Mouse (Mus musculus): ENCODE data around the gene Tymp.

GRCm38 (mm10) chr15:89398146-89398545 is 21.3 kb upstream of the Tymp start:
- TF ChIP-seq CTCF (IDR thresholded peaks at IDR 0.05; ENCODE audit: extremely low read depth, insufficient read depth, low read length) (no peak), POLR2A (IDR thresholded peaks at IDR 0.05; ENCODE audit: extremely low read depth, insufficient read depth, low read length) (no peak)
